In genomic region chr11:102479581-102479980, GRCm38 (mm10) we compare ENCODE assay signal across 25 mouse cellular contexts.
"Had no signal": no experiment of that assay in that cellular context is flagged by ENCODE, and none has a peak within 500 bp of the region (broad histone marks: within the 10 kb centered on the region; RNA-seq: fewer than 3 reads in every experiment).

No protein-coding gene starts in this region.

- H3K9me3 ChIP-seq: heart, embryonic 13.5 days; heart, embryonic 15.5 days; hindbrain, embryonic 13.5 days; hindbrain, embryonic 15.5 days; kidney, embryonic 15.5 days; limb, embryonic 13.5 days; limb, embryonic 15.5 days; liver, embryonic 13.5 days had no signal

- H3K27me3 ChIP-seq: heart, embryonic 13.5 days; heart, embryonic 15.5 days; hindbrain, embryonic 13.5 days; hindbrain, embryonic 15.5 days; kidney, embryonic 15.5 days; limb, embryonic 13.5 days; limb, embryonic 15.5 days; liver, embryonic 13.5 days had no signal

- DNase-seq: forebrain, postnatal 0 days; gastrocnemius, postnatal 14 days; gastrocnemius, postnatal 36 days; heart, adult 18-20 months; heart, postnatal 14 days; heart, postnatal 36 days; kidney, adult 11 months; kidney, adult 2 months; kidney, adult 9 months; kidney, postnatal 14 days; kidney, postnatal 36 days; layer of hippocampus, adult 9-11 months; layer of hippocampus, postnatal 36 days; left cerebral cortex, postnatal 4 days; liver, embryonic 13.5 days had no signal

- ATAC-seq: forebrain, postnatal 0 days; hindbrain, postnatal 0 days; intestine, embryonic 16.5 days had no signal

- H3K4me1 ChIP-seq: heart, embryonic 13.5 days; heart, embryonic 15.5 days; hindbrain, embryonic 13.5 days; hindbrain, embryonic 15.5 days; kidney, embryonic 15.5 days; limb, embryonic 13.5 days; limb, embryonic 15.5 days had no signal

- H3K9ac ChIP-seq: forebrain, postnatal 0 days; heart, embryonic 13.5 days; heart, embryonic 15.5 days; hindbrain, embryonic 13.5 days; hindbrain, embryonic 15.5 days; kidney, embryonic 15.5 days; limb, embryonic 13.5 days; limb, embryonic 15.5 days; liver, embryonic 13.5 days had no signal

- H3K27ac ChIP-seq: heart, embryonic 13.5 days; heart, embryonic 15.5 days; hindbrain, embryonic 13.5 days; hindbrain, embryonic 15.5 days; hindbrain, postnatal 0 days; kidney, embryonic 15.5 days; kidney, postnatal 0 days; limb, embryonic 13.5 days; limb, embryonic 15.5 days; liver, embryonic 13.5 days had no signal

- H3K4me3 ChIP-seq: heart, embryonic 13.5 days; heart, embryonic 15.5 days; hindbrain, embryonic 13.5 days; hindbrain, embryonic 15.5 days; kidney, embryonic 15.5 days; limb, embryonic 13.5 days; limb, embryonic 15.5 days; liver, embryonic 13.5 days had no signal

- H3K4me2 ChIP-seq: heart, embryonic 13.5 days; heart, embryonic 15.5 days; hindbrain, embryonic 13.5 days; hindbrain, embryonic 15.5 days; kidney, embryonic 15.5 days; limb, embryonic 13.5 days; limb, embryonic 15.5 days; liver, embryonic 13.5 days had no signal
